Comparison of ENCODE assay signal across 9 mouse cellular contexts in the genomic region with DNA sequence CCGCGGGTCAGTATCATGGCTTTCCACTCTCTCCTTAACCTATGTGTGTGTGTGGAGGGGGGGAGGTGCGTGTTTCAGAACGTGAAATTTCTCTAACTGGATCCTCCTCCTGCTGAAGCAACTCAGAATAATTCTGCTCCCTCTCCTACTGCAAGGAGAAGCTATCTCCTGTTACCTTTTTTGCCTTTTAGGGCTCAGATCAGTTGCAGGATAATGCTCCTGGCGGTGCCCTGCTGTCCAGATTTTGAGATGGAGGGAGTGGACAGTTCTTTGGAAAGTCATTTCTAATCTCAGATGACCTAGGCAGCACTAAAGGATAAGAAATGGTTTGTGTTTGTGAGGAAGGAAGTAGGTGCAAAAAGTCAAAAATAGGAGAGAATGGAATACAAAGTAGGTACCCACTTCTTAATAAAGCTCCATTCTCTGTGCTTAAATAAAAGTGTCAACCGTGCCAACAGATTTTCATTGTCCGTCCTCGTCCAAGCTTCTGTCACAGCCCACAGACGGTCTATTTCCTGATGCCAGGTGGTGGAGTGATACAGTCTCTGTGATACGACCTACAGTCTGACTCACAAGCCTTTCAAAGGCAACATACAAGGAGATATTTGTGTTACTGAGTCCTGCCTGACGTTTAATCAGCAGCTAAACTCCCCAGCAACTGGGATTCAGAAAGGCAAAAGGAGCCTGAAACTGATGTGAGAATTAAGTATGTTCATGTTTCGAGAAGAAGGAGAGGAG. TPM values are rescaled to one million over a fixed set of nuclear protein-coding genes. Genes with fewer than 3 reads are reported as not detected.
DNase-seq lines count a peak whose midpoint lies in the region; ATAC-seq and TF ChIP-seq lines count a peak whose summit lies in the region.
"Had no signal": no experiment of that assay in that cellular context is flagged by ENCODE, and none has a peak within 500 bp of the region (broad histone marks: within the 10 kb centered on the region; RNA-seq: fewer than 3 reads in every experiment).

No protein-coding gene starts in this region.

- no peak for TF ChIP-seq POLR2A in small intestine, adult 2 months (IDR thresholded peaks at IDR 0.05; ENCODE audit: low read depth, low read length)

- H3K4me1 ChIP-seq in kidney, embryonic 15.5 days = peaks cover 13% of the 10 kb centered on the region
- no peaks in the 10 kb centered on the region for H3K4me1 ChIP-seq in forebrain, postnatal 0 days (ENCODE audit: insufficient read depth)
- H3K4me1 ChIP-seq in limb, embryonic 10.5 days = peaks cover 15% of the 10 kb centered on the region
- H3K4me1 ChIP-seq in small intestine, adult 2 months (ENCODE audit: control insufficient read depth, insufficient read depth, insufficient read length, low read length) = peaks cover 4% of the 10 kb centered on the region; the same call in 1 of the 2 replicates

- peaks cover 34% of the 10 kb centered on the region for H3K27me3 ChIP-seq in kidney, embryonic 15.5 days
- H3K27me3 ChIP-seq in forebrain, postnatal 0 days (ENCODE audit: insufficient read depth, low read length) = no peaks in the 10 kb centered on the region
- H3K27me3 ChIP-seq in limb, embryonic 10.5 days (ENCODE audit: low read depth, poor library complexity, severe bottlenecking) = peaks cover 63% of the 10 kb centered on the region
- peaks cover 22% of the 10 kb centered on the region for H3K27me3 ChIP-seq in small intestine, adult 2 months (ENCODE audit: control insufficient read depth, insufficient read depth, low read length)

- TF ChIP-seq CTCF in forebrain, postnatal 0 days (IDR thresholded peaks at IDR 0.05; ENCODE audit: low read depth) = no peak
- TF ChIP-seq CTCF in small intestine, adult 2 months (IDR thresholded peaks at IDR 0.05; ENCODE audit: extremely low read depth, insufficient read length, insufficient replicate concordance, low read depth, low read length) = no peak

- peak overlapping the region; percentile 61 for H3K9ac ChIP-seq in kidney, embryonic 15.5 days
- H3K9ac ChIP-seq in forebrain, postnatal 0 days = peak overlapping the region; percentile 69

- H3K4me3 ChIP-seq in kidney, embryonic 15.5 days (replicated peaks) = peak overlapping the region; percentile 64
- peak overlapping the region; percentile 63 for H3K4me3 ChIP-seq in forebrain, postnatal 0 days (ENCODE audit: low read depth, low read length)
- H3K4me3 ChIP-seq in limb, embryonic 10.5 days = peak overlapping the region; percentile 66
- H3K4me3 ChIP-seq in small intestine, adult 2 months (ENCODE audit: low read depth, low read length) = peak overlapping the region; percentile 59

- DNase-seq in kidney, adult 8-10 months = no peak
- DNase-seq in cerebellum, adult 18-20 months = peak; percentile 61 to 77
- peak; percentile 35 for DNase-seq in forebrain, postnatal 0 days
- no peak for DNase-seq in limb, embryonic 10.5 days (ENCODE audit: low spot score)
- DNase-seq in urinary bladder, postnatal 4 days (ENCODE audit: low spot score in 2 of 2) = no peak
- DNase-seq in ovary, adult 18-20 months (ENCODE audit: low spot score) = no peak

- no peaks in the 10 kb centered on the region for H3K9me3 ChIP-seq in kidney, embryonic 15.5 days (replicated peaks)
- no peaks in the 10 kb centered on the region for H3K9me3 ChIP-seq in forebrain, postnatal 0 days (ENCODE audit: low read length)
- no peaks in the 10 kb centered on the region for H3K9me3 ChIP-seq in limb, embryonic 10.5 days (replicated peaks)

- peak overlapping the region; percentile 98 for H3K4me2 ChIP-seq in kidney, embryonic 15.5 days
- H3K4me2 ChIP-seq in forebrain, postnatal 0 days (ENCODE audit: low read depth) = peak overlapping the region; percentile 94

- WGBS in kidney, embryonic 15.5 days = 28% methylated on average over 12 of the region's 12 CpGs
- 17% methylated on average over 12 of the region's 12 CpGs for WGBS in forebrain, postnatal 0 days
- WGBS in limb, embryonic 10.5 days = 41% methylated on average over 12 of the region's 12 CpGs
- 32% methylated on average over 12 of the region's 12 CpGs for WGBS in small intestine, adult 2 months

- H3K27ac ChIP-seq in kidney, embryonic 15.5 days = no peak overlapping the region
- peak overlapping the region; percentile 9 for H3K27ac ChIP-seq in forebrain, postnatal 0 days (ENCODE audit: low read depth, low read length)
- peak overlapping the region; percentile 75 for H3K27ac ChIP-seq in limb, embryonic 10.5 days
- H3K27ac ChIP-seq in small intestine, adult 2 months (ENCODE audit: insufficient read depth, low read depth, low read length) = no peak overlapping the region
- H3K27ac ChIP-seq: macrophage had no signal

- no peaks in the 10 kb centered on the region for H3K36me3 ChIP-seq in kidney, embryonic 15.5 days
- H3K36me3 ChIP-seq in forebrain, postnatal 0 days (ENCODE audit: insufficient read depth) = no peaks in the 10 kb centered on the region
- no peaks in the 10 kb centered on the region for H3K36me3 ChIP-seq in limb, embryonic 10.5 days
- no peaks in the 10 kb centered on the region for H3K36me3 ChIP-seq in small intestine, adult 2 months (ENCODE audit: control insufficient read depth, insufficient read depth, low read length)

- no peak for ATAC-seq in kidney, embryonic 15.5 days (replicated peaks; ENCODE audit: low FRiP score)
- no peak; the same call in 1 of the 2 replicates for ATAC-seq in forebrain, postnatal 0 days

RNA-seq across cellular contexts. Expression of a gene that starts 1.6 kb away (rescaled TPM):
- polyA plus RNA-seq in kidney, embryonic 15.5 days (2015; fragmentation: Nextera tagmentation; extraction: Ambion mirVana) = 1.3 and 1.7 TPM in 2 replicates
- 12.9 and 15.4 TPM in 2 replicates for total RNA-seq in forebrain, postnatal 0 days (2014; rRNA removed)
- polyA plus RNA-seq in forebrain, postnatal 0 days (2015; fragmentation: Nextera tagmentation; extraction: Ambion mirVana) = 18.0 and 20.2 TPM in 2 replicates
- 0.36 TPM in 2 replicates for polyA plus RNA-seq in limb, embryonic 10.5 days (2016; fragmentation: Nextera tagmentation; extraction: Ambion mirVana)
- 0.15 and 0.80 TPM in 2 replicates for polyA plus RNA-seq in small intestine, adult 2 months (2012; rRNA removed)
- polyA plus RNA-seq: macrophage had no signal

RNA-seq across cellular contexts. Expression of a gene that starts 27.2 kb away (rescaled TPM):
- not detected in 2 replicates for polyA plus RNA-seq in kidney, embryonic 15.5 days (2015; fragmentation: Nextera tagmentation; extraction: Ambion mirVana)
- total RNA-seq in forebrain, postnatal 0 days (2014; rRNA removed) = not detected in 2 replicates
- polyA plus RNA-seq in forebrain, postnatal 0 days (2015; fragmentation: Nextera tagmentation; extraction: Ambion mirVana) = 0.05 TPM in 1 of 2 replicates, not detected in the other
- polyA plus RNA-seq in limb, embryonic 10.5 days (2016; fragmentation: Nextera tagmentation; extraction: Ambion mirVana) = not detected in 2 replicates
- not detected in 2 replicates for polyA plus RNA-seq in small intestine, adult 2 months (2012; rRNA removed)
- polyA plus RNA-seq: macrophage had no signal

RNA-seq across cellular contexts. Expression of a gene that starts 33.7 kb away (rescaled TPM):
- polyA plus RNA-seq in kidney, embryonic 15.5 days (2015; fragmentation: Nextera tagmentation; extraction: Ambion mirVana) = 4.1 and 4.8 TPM in 2 replicates
- 51.8 and 52.5 TPM in 2 replicates for total RNA-seq in forebrain, postnatal 0 days (2014; rRNA removed)
- polyA plus RNA-seq in forebrain, postnatal 0 days (2015; fragmentation: Nextera tagmentation; extraction: Ambion mirVana) = 19.1 and 26.3 TPM in 2 replicates
- 3.0 and 4.0 TPM in 2 replicates for polyA plus RNA-seq in limb, embryonic 10.5 days (2016; fragmentation: Nextera tagmentation; extraction: Ambion mirVana)
- 0.13 and 0.28 TPM in 2 replicates for polyA plus RNA-seq in small intestine, adult 2 months (2012; rRNA removed)

Comparison
In these comparisons a context has a peak if more than half of its experiments do, and no peak if none do; other contexts are left out.
1. H3K27ac ChIP-seq: peak in forebrain, postnatal 0 days (single experiment) and limb, embryonic 10.5 days (single experiment); none in kidney, embryonic 15.5 days (single experiment) and small intestine, adult 2 months (single experiment).
2. DNase-seq: peak in cerebellum, adult 18-20 months (2 of 2) and forebrain, postnatal 0 days (single experiment); none in kidney, adult 8-10 months (0 of 2), limb, embryonic 10.5 days (single experiment), urinary bladder, postnatal 4 days (0 of 2) and ovary, adult 18-20 months (single experiment).
3. Peak in every context shown above with its lines, with median percentiles within 50 percentile points of each other: H3K4me3 ChIP-seq.